Mouse (Mus musculus) heart, adult 10 weeks (tissue): ENCODE measurements around the gene Olfr825. TPM values are rescaled to one million over a fixed set of nuclear protein-coding genes. Genes with fewer than 3 reads are reported as not detected.

ENCODE experiments used
- polyA plus RNA-seq: library from polyadenylated mRNA; stranded (reverse); fragments of 350-450 nt; fragmentation: Illumina TruSeq; extraction: RNeasy Lipid Tissue Mini Kit (QIAGEN cat#74804); gene quantifications from one replicate; pipeline ENCODE4 v1.2.3, GENCODE M21; 2014; ENCODE audit warnings: low read depth, low replicate concordance

The Olfr825 gene
- not detected for polyA plus RNA-seq

DNA sequence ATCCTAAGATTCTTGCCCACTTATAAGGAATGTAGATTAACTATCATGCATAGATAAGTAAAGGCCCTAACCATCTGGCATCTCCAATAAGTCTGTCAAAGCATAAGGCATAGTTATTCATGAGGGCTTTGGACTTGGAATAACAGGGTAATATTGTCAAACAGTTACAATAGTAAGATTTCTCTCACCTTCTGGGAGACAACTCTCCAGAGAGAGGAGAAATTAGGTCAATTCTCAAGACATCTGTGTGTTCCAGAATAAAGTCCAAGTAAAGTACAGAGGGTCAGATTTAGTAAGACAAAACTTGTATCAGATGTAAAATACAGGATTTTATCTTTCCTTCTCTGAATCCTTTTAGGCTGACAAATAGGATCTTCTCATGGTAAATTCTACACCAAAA is at the start of gene Olfr825:
Gene Olfr825 (minus strand): TSS at position 101 of the 400 bp plus-strand sequence.

DNA sequence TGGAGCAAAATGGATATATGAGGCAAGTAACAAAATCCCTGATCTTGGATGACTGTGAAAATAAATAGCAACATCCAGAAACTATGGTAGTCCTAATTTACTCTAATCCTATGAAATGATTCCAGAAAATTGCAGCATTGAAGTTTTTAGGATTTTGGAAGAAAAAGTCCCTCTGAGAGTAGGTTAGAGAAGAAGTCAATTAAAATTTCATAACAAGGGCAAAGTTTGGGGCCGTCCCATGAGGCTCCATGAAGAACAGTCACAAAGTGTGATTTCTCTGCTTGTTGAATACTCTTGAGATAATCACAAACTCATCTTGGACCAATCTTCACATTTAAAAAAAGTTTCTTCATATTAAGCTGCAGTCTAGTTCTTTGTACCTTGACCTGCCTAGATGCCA is 47.7 kb upstream of the Olfr825 start, which contains the start of gene Olfr827:
Gene Olfr827 (minus strand): TSS at position 101 of the 400 bp plus-strand sequence.

DNA sequence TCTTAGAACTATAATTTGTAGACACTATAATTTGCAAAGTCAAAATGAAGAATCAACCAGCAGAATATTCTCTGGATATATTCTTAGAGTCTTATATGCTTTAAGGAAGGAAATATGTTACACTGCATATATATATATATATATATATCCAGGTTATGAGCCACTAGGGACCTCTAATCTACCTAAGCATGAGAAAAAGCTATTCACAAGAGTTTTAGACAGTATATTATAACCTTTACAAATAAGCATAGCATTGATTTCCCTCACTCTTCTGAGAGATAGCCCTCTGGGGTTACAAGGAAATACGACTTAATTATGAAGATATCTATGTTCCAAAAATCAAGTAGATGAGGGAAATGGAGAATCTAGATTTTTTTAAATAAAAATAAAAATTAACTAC is 17.5 kb upstream of the Olfr825 start, which contains the start of gene Olfr826:
Gene Olfr826 (minus strand): TSS at position 101 of the 400 bp plus-strand sequence.

DNA sequence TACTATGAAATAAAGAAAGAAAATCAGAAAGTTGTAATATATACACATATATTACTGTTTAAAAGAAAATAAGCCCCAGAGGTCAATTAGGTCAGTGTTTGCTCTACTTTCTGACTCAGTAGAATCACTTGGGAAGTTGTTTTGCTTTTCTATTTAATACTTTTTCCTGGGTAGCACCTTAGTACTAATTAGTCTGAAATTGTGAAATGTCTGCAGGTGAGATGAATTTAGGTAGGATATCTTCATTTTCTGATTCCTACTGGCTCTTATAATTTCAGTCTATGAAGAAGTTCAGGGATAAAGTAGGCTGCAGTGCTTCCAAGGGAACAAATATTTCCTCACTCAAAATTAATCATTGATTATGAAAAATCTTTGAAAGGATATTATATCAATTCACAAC is 36.7 kb downstream of the Olfr825 start, which contains the start of gene Olfr824:
Gene Olfr824 (minus strand): TSS at position 101 of the 400 bp plus-strand sequence.

DNA sequence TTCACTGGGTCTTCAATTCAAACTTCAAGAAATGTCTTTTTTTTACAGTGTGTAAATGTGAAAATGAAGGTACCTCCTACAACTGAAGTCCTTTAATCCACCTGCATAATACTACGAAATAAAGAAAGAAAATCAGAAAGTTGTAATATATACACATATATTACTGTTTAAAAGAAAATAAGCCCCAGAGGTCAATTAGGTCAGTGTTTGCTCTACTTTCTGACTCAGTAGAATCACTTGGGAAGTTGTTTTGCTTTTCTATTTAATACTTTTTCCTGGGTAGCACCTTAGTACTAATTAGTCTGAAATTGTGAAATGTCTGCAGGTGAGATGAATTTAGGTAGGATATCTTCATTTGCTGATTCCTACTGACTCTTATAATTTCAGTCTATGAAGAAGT is 51.3 kb downstream of the Olfr825 start, which contains the start of gene Olfr823:
Gene Olfr823 (minus strand): TSS at position 101 of the 400 bp plus-strand sequence.

Other genes starting within 250 kb of the Olfr825 start
- not detected for gene Olfr818, start 217.7 kb downstream of the Olfr825 start, polyA plus RNA-seq
- not detected for gene Olfr819, start 199.5 kb downstream of the Olfr825 start, polyA plus RNA-seq
- gene Olfr247, start 190.6 kb downstream of the Olfr825 start, polyA plus RNA-seq = not detected
- not detected for gene Gm10310, start 181.7 kb downstream of the Olfr825 start, polyA plus RNA-seq
- not detected for gene Olfr820, start 154.1 kb downstream of the Olfr825 start, polyA plus RNA-seq
- not detected for gene Olfr821, start 136.4 kb downstream of the Olfr825 start, polyA plus RNA-seq
- gene Olfr822, start 95.6 kb downstream of the Olfr825 start, polyA plus RNA-seq = not detected
- gene Olfr823, start 51.4 kb downstream of the Olfr825 start, polyA plus RNA-seq = not detected
- gene Olfr824, start 36.8 kb downstream of the Olfr825 start, polyA plus RNA-seq = not detected
- not detected for gene Olfr826, start 17.4 kb upstream of the Olfr825 start, polyA plus RNA-seq
- gene Olfr827, start 47.6 kb upstream of the Olfr825 start, polyA plus RNA-seq = not detected
- not detected for gene Neurod4, start 113.5 kb upstream of the Olfr825 start, polyA plus RNA-seq
- not detected for gene Tespa1, start 156.1 kb upstream of the Olfr825 start, polyA plus RNA-seq
- not detected for gene Vmn2r84, start 227.6 kb upstream of the Olfr825 start, polyA plus RNA-seq